Mouse (Mus musculus) CD4-positive, CD25-positive, alpha-beta regulatory T cell, adult 4 months (primary cell): ENCODE measurements around the gene Ppie. TPM values are rescaled to one million over a fixed set of nuclear protein-coding genes. Genes with fewer than 3 reads are reported as not detected.
A peak's percentile ranks its signal among the peaks of the same experiment; 100 is the strongest.
"Not testable (repeated sequence)": the region's sequence is repeated elsewhere in the genome, so short reads cannot be mapped to it uniquely, and the experiment has no call there.

Source experiments
- ATAC-seq: one replicate; pipeline ENCODE4 v1.8.0; 2017
- polyA plus RNA-seq, 2 experiments: library from polyadenylated mRNA; unstranded; fragments of 100-300 nt; shearing (Covaris generic); gene quantifications; one replicate each; pipeline ENCODE4 v1.2.1; 2017

The Ppie gene
- polyA plus RNA-seq, 2 experiments from 2014 or later = 104 to 139 TPM

- ATAC-seq = no peak
Measured at GRCm38 (mm10) chr4:123112216-123112764, 27.5 kb downstream of the Ppie start.

- not testable (repeated sequence) for ATAC-seq
Measured at GRCm38 (mm10) chr4:123111275-123111983, 28.3 kb downstream of the Ppie start.

- no peak for ATAC-seq
Measured at GRCm38 (mm10) chr4:123110751-123111150, 29.0 kb downstream of the Ppie start.

GRCm38 (mm10) chr4:123108056-123108455, 31.7 kb downstream of the Ppie start:
- no peak for ATAC-seq

GRCm38 (mm10) chr4:123106864-123107263, 32.9 kb downstream of the Ppie start:
- no peak for ATAC-seq

- ATAC-seq = not testable (repeated sequence)
Measured at GRCm38 (mm10) chr4:123105929-123106328, 33.8 kb downstream of the Ppie start.

- ATAC-seq = no peak
Measured at GRCm38 (mm10) chr4:123105451-123105790, 34.3 kb downstream of the Ppie start.

- ATAC-seq = no peak
Measured at GRCm38 (mm10) chr4:123104651-123105450, 34.9 kb downstream of the Ppie start, which contains the start of gene Bmp8b. TSS of gene Bmp8b (plus strand) at chr4:123105165.

GRCm38 (mm10) chr4:123093869-123094268, 45.9 kb downstream of the Ppie start:
- ATAC-seq = no peak

GRCm38 (mm10) chr4:123093064-123093776, 46.5 kb downstream of the Ppie start:
- ATAC-seq = no peak

GRCm38 (mm10) chr4:123092621-123093020, 47.1 kb downstream of the Ppie start:
- no peak for ATAC-seq

- no peak for ATAC-seq
Measured at GRCm38 (mm10) chr4:123086381-123086780, 53.4 kb downstream of the Ppie start.

GRCm38 (mm10) chr4:123085290-123085689, 54.5 kb downstream of the Ppie start:
- peak; percentile 40 for ATAC-seq

GRCm38 (mm10) chr4:123083323-123083902, 56.3 kb downstream of the Ppie start:
- ATAC-seq = no peak

GRCm38 (mm10) chr4:123082283-123083163, 57.2 kb downstream of the Ppie start:
- peak; percentile 89 for ATAC-seq

GRCm38 (mm10) chr4:123080791-123081190, 59.0 kb downstream of the Ppie start:
- ATAC-seq = no peak

GRCm38 (mm10) chr4:123078231-123078630, 61.5 kb downstream of the Ppie start:
- ATAC-seq = no peak
